Mouse (Mus musculus): ENCODE data around the gene Upk3b.

DNA sequence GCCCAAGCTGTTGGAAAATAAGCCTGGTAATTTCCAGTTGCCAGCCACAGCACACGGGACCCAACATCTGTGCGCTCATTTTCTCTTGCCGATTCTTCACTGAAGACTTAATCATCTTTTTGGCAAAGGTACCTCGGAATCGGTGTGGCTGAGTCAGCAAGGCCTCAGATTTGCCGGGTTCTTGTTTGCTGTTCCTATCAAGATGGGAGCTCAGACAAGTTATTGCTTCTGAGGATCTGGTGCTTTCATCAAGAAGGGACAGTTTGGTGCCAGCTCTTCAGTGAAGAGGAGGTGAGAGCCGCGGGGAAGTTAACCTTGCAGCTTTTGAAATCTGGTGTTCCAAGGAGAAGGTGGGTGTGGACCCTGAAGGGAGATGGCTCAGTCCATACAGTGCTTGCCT lies 42.1 kb upstream of the Upk3b start:
- TF ChIP-seq GATA1 (IDR thresholded peaks at IDR 0.05; ENCODE audit: low read length) (no peak), TAL1 (IDR thresholded peaks at IDR 0.05; ENCODE audit: low read length) (no peak)

Measured in erythroblast, embryonic 14.5 days (primary cell).